Mouse (Mus musculus) midbrain, embryonic 12.5 days (tissue): Measurements from ENCODE around the gene 1190007I07Rik. TPM values are rescaled to one million over a fixed set of nuclear protein-coding genes. Genes with fewer than 3 reads are reported as not detected.

Experiments used
- ATAC-seq: fragments of 200-750 bp; cut with Nextera tagmentation; 2 replicates; pipeline ENCODE4 v1.8.0; 2017; ENCODE audit warnings: low read depth, moderate TSS enrichment, moderate library complexity; ENCODE audit not compliant: low FRiP score
- H3K27ac ChIP-seq: fragments of 300-500 bp; sonication (generic); replicated peaks from 2 replicates; pipeline ENCODE4 v1.5.1; 2016; ENCODE audit warnings: mild to moderate bottlenecking
- H3K27me3 ChIP-seq: fragments of 300-500 bp; sonication (generic); 2 replicates; pipeline ENCODE4 v1.6.1; 2016; ENCODE audit warnings: mild to moderate bottlenecking
- H3K36me3 ChIP-seq: fragments of 300-500 bp; sonication (generic); 2 replicates; pipeline ENCODE4 v1.6.1; 2016
- H3K4me1 ChIP-seq: fragments of 300-500 bp; sonication (generic); 2 replicates; pipeline ENCODE4 v1.6.1; 2016
- H3K4me2 ChIP-seq: fragments of 300-500 bp; sonication (generic); replicated peaks from 2 replicates; pipeline ENCODE4 v1.6.1; 2016; ENCODE audit warnings: mild to moderate bottlenecking, moderate library complexity
- H3K4me3 ChIP-seq: fragments of 300-500 bp; sonication (generic); 2 replicates; pipeline ENCODE4 v1.5.1; 2016; ENCODE audit warnings: mild to moderate bottlenecking
- H3K9ac ChIP-seq: fragments of 300-500 bp; sonication (generic); replicated peaks from 2 replicates; pipeline ENCODE4 v1.6.1; 2016; ENCODE audit warnings: mild to moderate bottlenecking, moderate library complexity
- H3K9me3 ChIP-seq: fragments of 300-500 bp; sonication (generic); 2 replicates; pipeline ENCODE4 v1.6.1; 2016; ENCODE audit warnings: mild to moderate bottlenecking
- WGBS: fragments of 180-500 bp; shearing (Covaris S2); methylation state at CpG from one replicate; pipeline ENCODE4 v1.1.7; 2016; 5-methylcytosine and 5-hydroxymethylcytosine counted together
- polyA plus RNA-seq: library from polyadenylated mRNA; unstranded; fragments of >200 nt; fragmentation: Nextera tagmentation; extraction: Ambion mirVana; gene quantifications from 2 replicates; pipeline ENCODE4 v1.2.1, GENCODE M21; 2016

The 1190007I07Rik gene
- polyA plus RNA-seq, result 35.5 and 40.6 TPM in 2 replicates

DNA sequence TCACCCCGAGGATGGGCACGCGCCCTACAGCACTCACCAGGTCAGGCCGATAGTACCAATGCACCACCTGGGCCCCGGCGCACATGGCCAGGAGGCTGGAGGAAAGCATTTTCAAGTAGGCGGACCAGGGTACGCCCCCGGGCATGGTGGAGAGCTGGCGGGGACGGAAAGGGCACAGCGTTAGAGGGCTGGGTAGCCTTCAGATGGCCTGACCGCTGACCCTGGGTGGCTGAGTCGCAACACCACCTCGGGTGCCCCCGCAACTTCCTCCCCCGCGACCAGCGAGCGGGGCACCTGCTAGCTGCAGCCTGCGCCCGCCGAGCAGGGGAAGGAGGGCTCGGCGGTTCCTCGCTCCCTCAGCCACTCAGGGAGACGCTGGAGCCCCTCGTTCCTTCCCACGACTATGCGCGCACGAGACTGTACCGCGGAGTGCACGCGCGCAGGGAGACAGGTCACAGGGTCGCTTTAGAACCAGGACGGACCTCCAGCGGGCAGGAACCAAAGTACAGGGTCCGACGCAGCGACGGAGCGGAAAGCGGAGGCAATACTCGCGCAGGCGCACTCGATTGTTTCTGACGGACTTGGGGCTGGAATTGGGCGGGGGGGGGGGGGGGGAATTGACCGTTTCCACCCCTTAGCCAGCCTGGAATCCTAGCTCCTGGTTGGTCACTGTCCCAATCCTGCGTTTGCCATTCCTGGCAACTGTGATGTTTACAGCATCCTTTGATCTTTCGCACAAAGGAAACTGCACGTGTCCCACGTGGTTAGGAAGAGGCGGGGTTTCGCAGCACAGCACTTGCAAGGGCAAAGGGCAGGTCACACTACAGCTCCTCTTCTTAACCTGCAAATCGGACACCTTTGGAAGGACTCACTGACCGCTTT, at the start of gene 1190007I07Rik:
Gene 1190007I07Rik, minus strand, starts transcription at position 558 of the 882 bp plus-strand sequence.
- H3K9me3 ChIP-seq, result no peaks in the 10 kb centered on the region
- under 1% methylated on average over 59 of the region's 61 CpGs for WGBS
- peak within 1 kb of the TSS; percentile 82 for H3K27ac ChIP-seq
- H3K36me3 ChIP-seq, result no peaks in the 10 kb centered on the region
- ATAC-seq, result peak; percentile 93
- H3K4me2 ChIP-seq, result peak within 1 kb of the TSS; percentile 60
- no peaks in the 10 kb centered on the region for H3K27me3 ChIP-seq
- H3K9ac ChIP-seq, result peak within 1 kb of the TSS; percentile 80
- H3K4me1 ChIP-seq, result peaks cover 8% of the 10 kb centered on the region
- peak within 1 kb of the TSS; percentile 72 for H3K4me3 ChIP-seq

DNA sequence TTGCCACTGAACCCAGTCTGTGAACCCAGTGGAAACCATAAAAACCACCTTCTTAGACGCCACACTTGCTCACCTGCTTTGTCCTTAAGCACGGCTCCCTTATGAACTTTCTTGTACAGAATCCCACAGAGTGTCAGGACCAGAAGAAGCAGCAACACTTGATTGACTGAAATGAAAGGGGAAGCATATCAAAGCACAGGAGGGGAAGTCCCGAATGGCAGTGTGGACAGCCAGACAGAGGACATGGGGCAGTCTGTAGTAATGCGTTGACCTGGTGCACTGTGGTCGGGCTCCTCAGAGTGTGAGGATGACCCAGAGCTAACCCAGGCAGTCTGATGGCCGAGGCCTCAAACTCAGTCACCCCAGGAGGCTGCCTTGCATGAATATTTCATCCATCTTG, 47.2 kb upstream of the 1190007I07Rik start:
- Histone ChIP-seq H3K36me3 (no peaks in the 10 kb centered on the region), H3K27ac (no peak overlapping the region), H3K9ac (no peak overlapping the region), H3K4me2 (no peak overlapping the region), H3K27me3 (no peaks in the 10 kb centered on the region), H3K4me1 (peaks cover 3% of the 10 kb centered on the region), H3K4me3 (no peak overlapping the region), H3K9me3 (no peaks in the 10 kb centered on the region)
- 73% methylated on average over 6 of the region's 6 CpGs for WGBS
- ATAC-seq, result no peak

DNA sequence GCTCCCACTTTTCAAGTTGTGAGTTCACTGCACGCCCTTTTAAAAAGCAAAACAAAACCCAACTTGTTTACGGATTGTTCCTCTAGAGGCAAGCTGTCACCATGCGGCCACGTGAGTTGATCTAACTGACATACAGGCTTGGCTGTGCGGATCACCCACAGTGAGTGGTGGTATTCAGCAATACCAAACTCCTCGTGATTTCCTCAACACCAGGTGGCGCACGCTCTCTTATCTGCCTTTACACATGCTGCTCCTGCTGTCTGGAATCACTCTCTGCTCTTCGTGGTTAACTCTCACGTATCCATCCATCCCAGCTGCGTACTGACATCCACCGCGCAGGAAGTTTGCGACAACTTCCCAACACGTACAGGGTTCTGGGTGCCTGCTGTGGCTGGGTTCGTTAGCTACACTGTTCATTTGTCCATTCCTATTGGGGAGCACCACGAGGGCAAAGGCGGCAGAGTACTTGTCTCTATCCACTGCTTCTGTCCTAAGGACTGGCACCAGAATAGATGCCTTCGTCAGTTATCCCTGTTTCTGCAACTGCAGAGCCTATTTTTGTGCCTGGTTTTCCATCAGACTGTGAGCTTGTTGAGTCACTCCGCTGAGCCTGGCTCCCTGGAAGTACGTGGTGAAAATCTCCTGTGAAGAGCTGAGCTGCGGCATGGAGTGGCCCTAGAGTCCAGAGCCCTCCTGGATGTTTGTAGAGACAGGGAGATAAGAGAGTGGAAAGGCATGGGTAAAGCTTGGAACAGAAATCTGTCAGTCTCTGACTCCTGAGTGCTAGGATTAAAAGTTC, 43.6 kb upstream of the 1190007I07Rik start:
- Histone ChIP-seq H3K4me3 (no peak overlapping the region; the same call in 1 of the 2 replicates), H3K4me2 (peak overlapping the region; percentile 42), H3K27ac (no peak overlapping the region), H3K9ac (peak overlapping the region; percentile 31; the same call in 1 of the 2 replicates), H3K36me3 (no peaks in the 10 kb centered on the region), H3K27me3 (no peaks in the 10 kb centered on the region), H3K4me1 (peaks cover 3% of the 10 kb centered on the region), H3K9me3 (no peaks in the 10 kb centered on the region)
- 25% methylated on average over 22 of the region's 22 CpGs for WGBS
- peak; percentile 91 for ATAC-seq

DNA sequence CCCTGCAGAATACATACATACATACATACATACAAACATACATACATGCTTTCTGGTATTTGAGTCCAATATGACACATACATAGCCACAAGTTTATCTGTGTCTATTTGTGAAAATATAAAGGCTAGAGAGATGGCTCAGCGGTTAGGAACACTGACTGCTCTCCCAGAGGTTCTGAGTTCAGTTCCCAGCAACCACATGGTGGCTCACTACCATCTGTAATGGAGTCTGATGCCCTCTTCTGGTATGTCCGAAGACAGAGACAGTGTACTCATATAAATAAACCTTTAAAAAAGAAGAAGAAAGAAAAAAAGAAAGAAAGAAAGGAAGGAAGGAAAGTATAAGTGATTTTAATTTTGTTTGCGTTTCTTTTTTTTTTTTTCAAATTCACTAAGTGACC, 42.9 kb upstream of the 1190007I07Rik start:
- 62% methylated on average over 3 of the region's 3 CpGs for WGBS
- ATAC-seq, result no peak
- Histone ChIP-seq H3K4me1 (peaks cover 3% of the 10 kb centered on the region), H3K4me3 (no peak overlapping the region), H3K27ac (no peak overlapping the region), H3K9ac (no peak overlapping the region), H3K9me3 (no peaks in the 10 kb centered on the region), H3K27me3 (no peaks in the 10 kb centered on the region), H3K36me3 (no peaks in the 10 kb centered on the region), H3K4me2 (no peak overlapping the region)

DNA sequence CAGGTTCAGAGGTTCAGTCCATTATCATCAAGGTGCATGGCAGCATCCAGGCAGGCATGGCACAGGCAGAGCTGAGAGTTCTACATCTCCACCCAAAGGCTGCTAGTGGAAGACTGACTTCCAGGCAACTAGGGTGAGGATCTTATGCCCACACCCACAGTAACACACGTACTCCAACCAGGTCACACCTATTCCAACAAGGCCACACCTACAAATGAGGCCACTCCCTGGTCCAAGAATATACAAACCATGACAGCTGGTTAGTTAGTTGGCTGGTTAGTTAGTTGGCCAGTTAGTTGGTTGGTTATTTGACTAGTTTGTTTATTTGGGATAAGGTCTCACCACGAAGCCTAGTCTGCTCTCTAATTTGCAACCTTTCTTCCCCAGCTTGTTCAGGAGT, 40.3 kb upstream of the 1190007I07Rik start:
- H3K9ac ChIP-seq, result no peak overlapping the region
- H3K27me3 ChIP-seq, result no peaks in the 10 kb centered on the region
- H3K27ac ChIP-seq, result no peak overlapping the region
- H3K9me3 ChIP-seq, result no peaks in the 10 kb centered on the region
- H3K36me3 ChIP-seq, result no peaks in the 10 kb centered on the region
- no peak overlapping the region for H3K4me3 ChIP-seq
- H3K4me1 ChIP-seq, result peaks cover 3% of the 10 kb centered on the region
- WGBS, result 78% methylated on average over 2 of the region's 2 CpGs
- ATAC-seq, result no peak
- no peak overlapping the region for H3K4me2 ChIP-seq

DNA sequence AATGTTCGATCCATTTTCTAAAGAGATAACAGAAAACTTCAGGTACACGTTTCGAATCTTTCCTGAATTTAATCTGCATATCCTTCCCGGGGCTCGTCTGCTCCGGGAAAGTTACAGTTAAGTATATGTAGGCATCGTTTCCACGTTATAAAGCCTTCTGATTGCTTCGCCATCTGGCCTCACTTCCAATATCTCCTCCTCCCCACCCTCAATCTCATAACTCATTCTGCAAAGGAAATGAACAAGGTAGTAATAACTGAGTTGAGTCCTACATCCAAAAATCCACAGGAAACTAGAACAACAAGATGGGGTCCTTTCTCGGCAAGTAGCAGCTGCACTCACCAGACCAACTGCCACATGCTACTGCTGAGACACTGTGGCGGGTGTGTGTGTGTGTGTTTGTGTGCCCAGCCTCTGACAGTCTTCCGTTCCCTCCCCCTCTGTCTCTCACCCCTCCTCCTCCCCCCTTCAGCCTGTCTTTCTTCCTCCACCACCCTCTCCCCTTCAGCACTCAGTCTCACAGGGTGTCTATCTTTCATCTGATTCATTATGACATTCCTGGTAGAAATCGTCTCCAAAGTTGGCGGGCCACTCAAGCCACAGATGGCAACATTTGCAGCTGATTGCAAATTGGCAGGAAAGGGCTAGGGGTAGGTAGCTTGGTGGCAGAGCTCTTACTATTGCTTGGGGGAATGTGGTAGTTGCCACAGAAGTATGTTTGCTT, 39.4 kb upstream of the 1190007I07Rik start:
- H3K9ac ChIP-seq, result no peak overlapping the region
- H3K9me3 ChIP-seq, result no peaks in the 10 kb centered on the region
- no peak for ATAC-seq
- peaks cover 3% of the 10 kb centered on the region for H3K4me1 ChIP-seq
- H3K27ac ChIP-seq, result no peak overlapping the region
- H3K36me3 ChIP-seq, result no peaks in the 10 kb centered on the region
- no peak overlapping the region for H3K4me2 ChIP-seq
- 86% methylated on average over 14 of the region's 14 CpGs for whole genome bisulfite sequencing
- no peaks in the 10 kb centered on the region for H3K27me3 ChIP-seq
- H3K4me3 ChIP-seq, result no peak overlapping the region

DNA sequence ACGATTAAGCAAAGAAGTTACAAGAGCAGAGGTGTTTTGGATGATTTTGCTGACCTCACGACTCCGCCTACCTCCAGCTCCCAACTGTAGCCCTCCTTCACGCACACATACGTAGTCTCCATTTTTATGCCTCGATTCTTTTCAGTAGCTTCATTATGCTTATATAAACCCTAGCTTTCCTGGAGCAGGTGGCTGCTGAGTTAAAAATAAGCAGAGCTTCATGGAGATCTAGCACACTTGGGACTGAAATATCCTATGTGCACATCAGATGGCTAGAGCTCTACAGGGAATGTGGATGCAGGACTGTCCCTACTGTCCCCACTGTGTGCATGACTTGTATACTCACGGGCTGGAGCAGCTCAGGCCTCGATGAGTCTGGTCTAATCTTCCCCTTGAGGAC, 38.8 kb upstream of the 1190007I07Rik start:
- no peak overlapping the region for H3K4me3 ChIP-seq
- no peaks in the 10 kb centered on the region for H3K36me3 ChIP-seq
- ATAC-seq, result no peak
- H3K4me1 ChIP-seq, result peaks cover 3% of the 10 kb centered on the region
- no peaks in the 10 kb centered on the region for H3K27me3 ChIP-seq
- H3K9me3 ChIP-seq, result no peaks in the 10 kb centered on the region
- H3K4me2 ChIP-seq, result no peak overlapping the region
- H3K27ac ChIP-seq, result no peak overlapping the region
- WGBS, result 88% methylated on average over 8 of the region's 8 CpGs
- H3K9ac ChIP-seq, result no peak overlapping the region

DNA sequence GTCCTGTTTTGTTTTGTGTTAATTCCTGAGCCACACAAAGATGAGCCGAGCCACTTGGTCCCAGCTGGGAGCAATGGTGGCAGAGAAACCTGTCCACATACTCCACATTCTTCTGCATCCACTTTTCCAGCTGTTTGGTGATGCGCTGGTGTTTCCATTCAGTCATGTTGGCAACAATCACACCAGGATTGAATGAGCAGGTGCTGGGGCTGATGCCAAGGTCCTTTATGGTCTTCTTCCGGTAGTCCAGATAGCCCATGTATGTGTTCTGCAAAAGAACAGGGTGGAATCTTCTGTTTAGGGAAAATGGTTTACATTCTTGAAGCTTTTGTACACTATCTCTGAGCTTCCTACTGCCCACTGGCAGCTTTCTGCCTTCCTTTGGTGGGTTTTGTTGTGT, 31.6 kb upstream of the 1190007I07Rik start:
- Histone ChIP-seq H3K36me3 (peaks cover 23% of the 10 kb centered on the region), H3K27me3 (no peaks in the 10 kb centered on the region), H3K9ac (no peak overlapping the region), H3K4me1 (no peaks in the 10 kb centered on the region), H3K27ac (no peak overlapping the region), H3K4me2 (no peak overlapping the region), H3K9me3 (no peaks in the 10 kb centered on the region), H3K4me3 (no peak overlapping the region)
- 92% methylated on average over 3 of the region's 3 CpGs for WGBS
- no peak for ATAC-seq

DNA sequence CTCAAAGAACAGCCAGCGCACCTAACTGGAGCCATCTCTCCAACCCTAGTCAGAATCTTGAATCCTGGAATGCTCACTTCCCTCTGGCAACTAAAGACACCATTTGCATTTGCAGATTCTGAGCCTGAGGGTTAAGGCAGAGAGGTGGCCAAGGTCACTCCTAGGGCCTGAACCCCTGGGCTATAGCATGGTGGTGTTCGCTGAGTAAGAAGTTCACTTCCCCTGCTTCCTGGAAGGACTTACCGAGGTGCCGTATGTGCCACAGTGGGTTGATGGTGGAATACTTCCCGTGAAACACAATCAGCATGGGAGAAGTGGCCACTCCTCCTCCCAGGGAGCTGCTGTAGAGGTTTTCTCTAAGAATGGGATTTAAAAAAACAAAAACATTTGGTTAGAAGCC, 29.6 kb upstream of the 1190007I07Rik start:
- no peaks in the 10 kb centered on the region for H3K9me3 ChIP-seq
- WGBS, result 70% methylated on average over 5 of the region's 5 CpGs
- H3K4me3 ChIP-seq, result no peak overlapping the region
- H3K36me3 ChIP-seq, result peaks cover 29% of the 10 kb centered on the region
- no peak overlapping the region for H3K9ac ChIP-seq
- no peaks in the 10 kb centered on the region for H3K27me3 ChIP-seq
- H3K4me1 ChIP-seq, result no peaks in the 10 kb centered on the region
- no peak for ATAC-seq
- no peak overlapping the region for H3K4me2 ChIP-seq
- no peak overlapping the region for H3K27ac ChIP-seq

DNA sequence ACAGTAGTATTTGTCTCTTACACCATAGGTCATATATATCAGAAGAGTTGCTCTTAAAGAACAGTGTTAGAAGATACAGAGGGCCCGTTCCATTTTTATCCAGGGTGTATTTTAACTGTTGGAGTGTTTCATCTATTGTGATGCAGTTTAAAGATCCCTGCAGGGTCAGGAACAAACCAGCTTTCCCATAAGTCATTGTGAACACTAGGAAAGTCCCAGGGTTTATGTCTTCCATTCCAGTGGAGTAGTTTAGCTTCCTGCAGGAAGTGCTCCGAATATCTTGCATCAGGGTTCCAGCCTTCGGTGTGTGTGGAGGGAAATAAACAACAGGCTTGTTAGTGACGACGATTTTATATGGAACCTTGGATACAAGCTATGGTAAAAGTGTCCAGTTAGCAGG, 28.2 kb upstream of the 1190007I07Rik start:
- no peak overlapping the region for H3K4me2 ChIP-seq
- peaks cover 41% of the 10 kb centered on the region for H3K36me3 ChIP-seq
- no peaks in the 10 kb centered on the region for H3K4me1 ChIP-seq
- H3K4me3 ChIP-seq, result no peak overlapping the region
- H3K9me3 ChIP-seq, result no peaks in the 10 kb centered on the region
- no peak for ATAC-seq
- no peaks in the 10 kb centered on the region for H3K27me3 ChIP-seq
- WGBS, result 96% methylated on average over 5 of the region's 5 CpGs
- H3K27ac ChIP-seq, result no peak overlapping the region
- no peak overlapping the region for H3K9ac ChIP-seq

DNA sequence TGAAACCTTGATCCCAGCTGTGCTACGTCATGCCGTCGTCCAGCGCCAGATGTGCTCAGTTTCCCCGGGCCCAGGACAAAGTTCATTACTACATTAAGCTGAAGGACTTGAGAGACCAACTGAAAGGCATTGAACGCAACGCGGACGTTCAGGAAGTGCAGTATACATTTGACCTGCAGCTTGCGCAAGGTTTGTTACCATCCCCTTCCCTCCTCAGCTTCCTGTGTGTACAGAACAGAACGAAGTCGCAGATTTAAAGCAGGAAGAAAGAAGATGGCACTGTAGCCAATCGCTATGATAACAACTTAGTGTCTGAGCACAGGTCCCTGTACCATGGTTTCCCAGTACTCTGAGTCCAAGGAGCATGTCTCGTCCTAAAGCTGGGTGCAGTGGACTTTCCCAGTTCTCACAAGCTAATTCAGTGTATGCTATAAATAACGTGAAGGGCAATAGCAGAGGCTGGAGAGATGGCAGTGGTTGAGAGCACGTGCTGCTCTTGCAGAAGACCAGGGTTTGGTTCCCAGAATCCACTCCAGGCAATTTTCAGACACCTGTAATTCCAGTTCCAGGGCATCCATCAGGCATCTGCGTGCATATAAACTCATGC, 24.3 kb upstream of the 1190007I07Rik start:
- H3K27ac ChIP-seq, result no peak overlapping the region
- no peak for ATAC-seq
- H3K4me3 ChIP-seq, result no peak overlapping the region
- no peak overlapping the region for H3K4me2 ChIP-seq
- 93% methylated on average over 17 of the region's 17 CpGs for WGBS
- H3K9me3 ChIP-seq, result no peaks in the 10 kb centered on the region
- H3K36me3 ChIP-seq, result peaks cover 75% of the 10 kb centered on the region
- no peak overlapping the region for H3K9ac ChIP-seq
- no peaks in the 10 kb centered on the region for H3K4me1 ChIP-seq
- no peaks in the 10 kb centered on the region for H3K27me3 ChIP-seq
